Mouse (Mus musculus) embryonic facial prominence, embryonic 11.5 days (tissue): Measurements from ENCODE around the gene 1700029F12Rik. TPM values are rescaled to one million over a fixed set of nuclear protein-coding genes. Genes with fewer than 3 reads are reported as not detected.

Source experiments
- ATAC-seq: fragments of 200-750 bp; cut with Nextera tagmentation; replicated peaks from 2 replicates; pipeline ENCODE4 v1.8.0; 2017; ENCODE audit warnings: low read depth; ENCODE audit not compliant: insufficient number of reproducible peaks, low FRiP score, low TSS enrichment
- DNase-seq: peaks from one replicate; pipeline ENCODE4 v3.0.0-alpha.2; 2015; ENCODE audit warnings: low spot score
- H3K27ac ChIP-seq: fragments of 300-500 bp; sonication (generic); replicated peaks from 2 replicates; pipeline ENCODE4 v1.5.1; 2014; ENCODE audit warnings: mild to moderate bottlenecking, low read depth, low read length, control low read depth
- H3K27me3 ChIP-seq: fragments of 300-500 bp; sonication (generic); 2 replicates; pipeline ENCODE4 v1.6.1; 2014; ENCODE audit warnings: mild to moderate bottlenecking, low read length, moderate library complexity, mixed read lengths; ENCODE audit not compliant: control insufficient read depth, insufficient read depth
- H3K36me3 ChIP-seq: fragments of 300-500 bp; sonication (generic); replicated peaks from 2 replicates; pipeline ENCODE4 v1.6.1; 2014; ENCODE audit warnings: low read depth, mild to moderate bottlenecking, low read length, moderate library complexity, mixed read lengths; ENCODE audit not compliant: control insufficient read depth, insufficient read depth
- H3K4me1 ChIP-seq: fragments of 300-500 bp; sonication (generic); 2 replicates; pipeline ENCODE4 v1.6.1; 2014; ENCODE audit warnings: low read length, mixed read lengths; ENCODE audit not compliant: control insufficient read depth, insufficient read depth
- H3K4me2 ChIP-seq: fragments of 300-500 bp; sonication (generic); 2 replicates; pipeline ENCODE4 v1.6.1; 2014; ENCODE audit warnings: low read depth, mild to moderate bottlenecking, control low read depth, low read length, moderate library complexity
- H3K4me3 ChIP-seq: fragments of 300-500 bp; sonication (generic); 2 replicates; pipeline ENCODE4 v1.5.1; 2014; ENCODE audit warnings: low read depth, low read length, control low read depth
- H3K9ac ChIP-seq: fragments of 300-500 bp; sonication (generic); replicated peaks from 2 replicates; pipeline ENCODE4 v1.6.1; 2014; ENCODE audit warnings: mild to moderate bottlenecking, control low read depth, low read length
- H3K9me3 ChIP-seq: fragments of 300-500 bp; sonication (generic); replicated peaks from 2 replicates; pipeline ENCODE4 v1.6.1; 2016; ENCODE audit warnings: mild to moderate bottlenecking, low read length, inconsistent platforms, mixed read lengths; ENCODE audit not compliant: control insufficient read depth
- WGBS: fragments of 180-500 bp; shearing (Covaris S2); extraction: QIAGEN DNeasy Blood & Tissue Kit; methylation state at CpG from one replicate; pipeline ENCODE4 v1.1.7; 2014; 5-methylcytosine and 5-hydroxymethylcytosine counted together
- polyA plus RNA-seq: library from polyadenylated mRNA; unstranded; fragments of >200 nt; fragmentation: Nextera tagmentation; extraction: Ambion mirVana; gene quantifications from 2 replicates; pipeline ENCODE4 v1.2.1, GENCODE M21; 2014

Gene 1700029F12Rik
- polyA plus RNA-seq, 1 experiment from 2014 or later = not detected

- ATAC-seq (no peak), DNase-seq (no peak)
- Histone ChIP-seq H3K9ac (no peak overlapping the region), H3K36me3 (no peaks in the 10 kb centered on the region), H3K27me3 (no peaks in the 10 kb centered on the region), H3K9me3 (no peaks in the 10 kb centered on the region), H3K27ac (no peak overlapping the region), H3K4me1 (no peaks in the 10 kb centered on the region), H3K4me2 (no peak overlapping the region), H3K4me3 (no peak overlapping the region)
- 45% methylated on average over 8 of the region's 8 CpGs for WGBS
Measured at GRCm38 (mm10) chr13:96993291-96993989, 40.7 kb downstream of the 1700029F12Rik start.

GRCm38 (mm10) chr13:96990561-96991265 lies 43.4 kb downstream of the 1700029F12Rik start:
- H3K9ac ChIP-seq = no peak overlapping the region
- no peak overlapping the region for H3K4me2 ChIP-seq
- WGBS = 80% methylated on average over 14 of the region's 14 CpGs
- H3K4me1 ChIP-seq = no peaks in the 10 kb centered on the region
- DNase-seq (no peak), ATAC-seq (no peak)
- no peaks in the 10 kb centered on the region for H3K9me3 ChIP-seq
- H3K27me3 ChIP-seq = no peaks in the 10 kb centered on the region
- H3K27ac ChIP-seq = no peak overlapping the region
- no peak overlapping the region for H3K4me3 ChIP-seq
- H3K36me3 ChIP-seq = no peaks in the 10 kb centered on the region

- 95% methylated on average over 3 of the region's 3 CpGs for whole genome bisulfite sequencing
- H3K4me2 ChIP-seq = no peak overlapping the region
- H3K27me3 ChIP-seq = no peaks in the 10 kb centered on the region
- no peaks in the 10 kb centered on the region for H3K9me3 ChIP-seq
- H3K9ac ChIP-seq = no peak overlapping the region
- H3K4me1 ChIP-seq = no peaks in the 10 kb centered on the region
- H3K36me3 ChIP-seq = no peaks in the 10 kb centered on the region
- ATAC-seq = no peak
- no peak overlapping the region for H3K4me3 ChIP-seq
- DNase-seq = no peak
- H3K27ac ChIP-seq = no peak overlapping the region
Measured at GRCm38 (mm10) chr13:96990045-96990444, 44.1 kb downstream of the 1700029F12Rik start.

- DNase-seq (no peak), ATAC-seq (no peak)
- Histone ChIP-seq H3K36me3 (no peaks in the 10 kb centered on the region), H3K4me3 (no peak overlapping the region), H3K4me2 (no peak overlapping the region), H3K4me1 (no peaks in the 10 kb centered on the region), H3K27me3 (no peaks in the 10 kb centered on the region), H3K9ac (no peak overlapping the region), H3K27ac (no peak overlapping the region), H3K9me3 (no peaks in the 10 kb centered on the region)
- WGBS = 92% methylated on average over 16 of the region's 16 CpGs
Measured at GRCm38 (mm10) chr13:96989129-96989528, 45.0 kb downstream of the 1700029F12Rik start.

- Histone ChIP-seq H3K9ac (no peak overlapping the region), H3K4me3 (no peak overlapping the region), H3K4me1 (no peaks in the 10 kb centered on the region), H3K27me3 (no peaks in the 10 kb centered on the region), H3K9me3 (no peaks in the 10 kb centered on the region), H3K4me2 (no peak overlapping the region), H3K36me3 (no peaks in the 10 kb centered on the region), H3K27ac (no peak overlapping the region)
- DNase-seq (no peak), ATAC-seq (no peak)
- 58% methylated on average over 12 of the region's 12 CpGs for WGBS
Measured at GRCm38 (mm10) chr13:96985599-96986275, 48.4 kb downstream of the 1700029F12Rik start.

GRCm38 (mm10) chr13:96984688-96985087 lies 49.5 kb downstream of the 1700029F12Rik start:
- Histone ChIP-seq H3K9ac (no peak overlapping the region), H3K9me3 (no peaks in the 10 kb centered on the region), H3K4me3 (no peak overlapping the region), H3K4me1 (no peaks in the 10 kb centered on the region), H3K27me3 (no peaks in the 10 kb centered on the region), H3K4me2 (no peak overlapping the region), H3K36me3 (no peaks in the 10 kb centered on the region), H3K27ac (no peak overlapping the region)
- 73% methylated on average over 5 of the region's 5 CpGs for WGBS
- ATAC-seq (no peak), DNase-seq (no peak)

- DNase-seq = no peak
- no peak for ATAC-seq
- no peaks in the 10 kb centered on the region for H3K9me3 ChIP-seq
- no peak overlapping the region for H3K27ac ChIP-seq
- H3K4me2 ChIP-seq = no peak overlapping the region
- no peaks in the 10 kb centered on the region for H3K36me3 ChIP-seq
- H3K27me3 ChIP-seq = no peaks in the 10 kb centered on the region
- 67% methylated on average over 26 of the region's 26 CpGs for WGBS
- no peak overlapping the region for H3K4me3 ChIP-seq
- no peaks in the 10 kb centered on the region for H3K4me1 ChIP-seq
- no peak overlapping the region for H3K9ac ChIP-seq
Measured at GRCm38 (mm10) chr13:96983251-96984126, 50.7 kb downstream of the 1700029F12Rik start.
